Mouse (Mus musculus): ENCODE data around the gene Lpar1. TPM values are rescaled to one million over a fixed set of nuclear protein-coding genes. Genes with fewer than 3 reads are reported as not detected.

The Lpar1 gene
- polyA plus RNA-seq, 1 experiment, result 32.8 TPM

DNA sequence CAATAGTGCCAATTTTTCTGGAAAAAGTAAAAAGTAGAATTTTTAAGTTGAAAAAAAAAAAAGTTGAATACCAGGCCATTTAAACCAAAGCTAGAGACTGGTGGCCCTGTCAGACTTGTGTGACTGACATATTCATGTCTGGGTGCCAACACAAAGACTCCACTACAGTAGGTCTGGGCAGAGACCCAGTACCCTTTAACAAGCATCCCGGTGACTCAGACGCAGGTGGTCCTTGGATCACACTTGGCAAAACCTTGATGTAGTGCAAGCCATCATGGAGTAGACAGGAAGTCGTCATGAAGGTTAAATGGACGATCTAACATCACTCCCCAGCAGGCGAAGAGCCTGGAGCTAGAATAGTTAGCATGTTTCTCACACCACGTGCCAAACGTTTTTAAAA lies 84.7 kb downstream of the Lpar1 start:
- WGBS, result 79% methylated on average over 7 of the region's 7 CpGs
- no peak for DNase-seq (ENCODE audit: low read depth, low spot score)

GRCm38 (mm10) chr4:58465586-58465985 lies 88.1 kb downstream of the Lpar1 start:
- DNase-seq (ENCODE audit: low read depth, low spot score), result no peak
- 87% methylated on average over 5 of the region's 5 CpGs for WGBS

GRCm38 (mm10) chr4:58464390-58465164 lies 89.1 kb downstream of the Lpar1 start:
- 91% methylated on average over 13 of the region's 13 CpGs for WGBS
- no peak for DNase-seq (ENCODE audit: low read depth, low spot score)

DNA sequence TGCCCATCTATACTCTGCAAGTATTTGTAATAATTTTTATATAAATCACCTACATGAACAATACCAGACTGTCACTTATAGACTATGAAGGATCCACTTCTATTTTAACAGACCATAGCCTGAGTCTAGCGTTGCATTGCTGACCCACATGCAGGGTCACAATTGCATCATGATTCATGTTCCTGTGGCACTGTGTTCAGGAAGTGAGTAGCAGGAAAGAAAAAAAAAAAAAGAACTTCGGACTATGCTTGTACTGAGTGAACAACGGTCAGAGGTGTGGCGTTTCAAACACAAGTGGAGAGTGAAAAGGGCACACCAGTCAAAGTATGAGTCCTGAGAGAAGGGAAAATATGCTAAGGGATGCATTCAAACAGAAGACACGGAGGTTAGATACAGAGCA lies 90.7 kb downstream of the Lpar1 start:
- WGBS, result 21% methylated on average over 5 of the region's 5 CpGs
- DNase-seq (ENCODE audit: low read depth, low spot score), result peak; percentile 54

DNA sequence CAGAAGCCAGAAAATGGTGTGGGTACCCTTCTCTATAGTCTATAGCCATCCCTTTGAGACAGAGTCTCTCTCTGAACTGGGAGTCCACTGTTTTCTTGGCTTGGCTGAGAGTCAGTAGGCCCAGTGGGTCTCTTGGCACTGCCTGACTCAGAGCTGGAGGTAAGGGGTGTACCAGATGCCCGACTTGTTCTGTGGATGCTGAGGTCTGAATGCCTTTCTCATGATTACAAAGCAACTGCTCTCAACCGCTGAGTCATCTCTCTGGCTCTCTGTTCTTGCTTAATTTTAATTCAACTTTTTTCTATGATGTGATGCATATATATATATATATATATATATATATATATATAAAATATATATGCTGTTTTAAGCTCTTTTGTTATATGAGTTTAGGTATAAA lies 91.1 kb downstream of the Lpar1 start:
- 79% methylated on average over 2 of the region's 2 CpGs for WGBS
- no peak for DNase-seq (ENCODE audit: low read depth, low spot score)

DNA sequence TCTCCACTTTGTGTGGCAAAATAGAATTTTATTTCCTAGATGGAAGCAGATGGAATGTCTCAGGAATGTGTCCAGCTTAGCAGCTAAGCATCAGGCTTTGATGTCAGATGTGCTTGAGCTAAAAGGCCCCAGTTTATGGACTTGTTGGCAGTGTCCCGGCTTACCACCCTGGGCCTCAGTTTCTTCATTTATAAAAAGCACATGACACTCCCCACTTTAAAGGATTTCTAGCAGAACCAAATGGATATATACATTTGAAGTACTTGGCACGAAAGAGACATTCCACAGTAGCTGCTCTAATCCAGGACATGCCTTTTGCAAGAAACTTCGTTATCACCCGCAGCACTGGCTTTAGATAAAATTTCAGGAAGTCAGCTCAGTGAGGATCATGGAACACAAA lies 100.4 kb downstream of the Lpar1 start:
- WGBS, result 63% methylated on average over 4 of the region's 4 CpGs
- DNase-seq (ENCODE audit: low read depth, low spot score), result no peak

GRCm38 (mm10) chr4:58448825-58449224 lies 104.9 kb downstream of the Lpar1 start:
- 94% methylated on average over 3 of the region's 3 CpGs for WGBS
- DNase-seq (ENCODE audit: low read depth, low spot score), result no peak

- WGBS, result 55% methylated on average over 7 of the region's 7 CpGs
- no peak for DNase-seq (ENCODE audit: low read depth, low spot score)
These were observed 105.9 kb downstream of the Lpar1 start for GRCm38 (mm10) chr4:58447841-58448240.

- WGBS, result 74% methylated on average over 6 of the region's 6 CpGs
These were observed 107.9 kb downstream of the Lpar1 start for GRCm38 (mm10) chr4:58445846-58446245.

DNA sequence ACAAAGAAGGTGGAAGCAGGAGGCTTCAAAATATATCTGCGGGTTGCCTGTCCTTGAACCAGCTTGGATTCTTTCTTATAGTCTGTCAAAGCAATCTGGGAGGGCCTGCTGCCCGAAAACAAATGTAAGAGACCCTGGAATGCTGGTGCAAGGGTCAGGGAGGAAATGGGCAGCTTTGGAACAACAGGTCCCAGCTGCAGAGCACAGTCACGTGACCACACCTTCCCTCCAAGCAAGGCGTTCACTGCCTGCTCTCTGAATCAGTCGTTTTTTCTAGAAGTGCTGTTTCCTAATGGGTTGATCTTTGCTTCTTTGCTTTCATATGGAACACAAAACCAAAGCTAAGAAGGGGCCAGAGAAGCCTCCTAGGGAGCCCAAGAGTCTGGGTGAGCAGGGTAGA lies 111.4 kb downstream of the Lpar1 start:
- 26% methylated on average over 5 of the region's 5 CpGs for WGBS
- DNase-seq (ENCODE audit: low read depth, low spot score), result no peak

More at GRCm38 (mm10) chr4:58445846-58446245, 107.9 kb downstream of the Lpar1 start:
- no peak for DNase-seq (ENCODE audit: low read depth, low spot score)

DNA sequence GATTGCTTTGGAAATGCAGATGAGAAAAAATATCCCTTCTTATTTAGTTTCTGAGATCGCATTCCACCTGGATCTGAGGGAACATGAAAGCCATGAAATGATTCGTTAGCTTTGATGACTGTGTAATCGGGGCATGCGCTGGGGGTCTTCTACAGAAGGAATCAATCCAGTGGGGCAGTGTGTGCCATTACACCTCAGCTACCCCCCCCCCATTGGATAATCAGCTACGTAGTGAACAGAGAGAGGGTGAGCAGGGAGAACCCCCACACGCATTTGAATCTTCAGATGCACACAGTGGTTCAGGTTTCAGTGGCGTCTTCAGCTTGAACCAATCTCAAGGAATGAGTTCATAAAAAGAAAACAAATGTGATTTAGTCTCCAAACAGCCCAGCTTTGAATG lies 115.0 kb downstream of the Lpar1 start:
- DNase-seq (ENCODE audit: low read depth, low spot score), result no peak
- 87% methylated on average over 7 of the region's 7 CpGs for WGBS

- 86% methylated on average over 15 of the region's 15 CpGs for WGBS
- no peak for DNase-seq (ENCODE audit: low read depth, low spot score)
These were observed 116.4 kb downstream of the Lpar1 start for GRCm38 (mm10) chr4:58437271-58437670.

GRCm38 (mm10) chr4:58423276-58423930 lies 130.3 kb downstream of the Lpar1 start:
- DNase-seq (ENCODE audit: low read depth, low spot score), result no peak
- whole genome bisulfite sequencing, result 67% methylated on average over 9 of the region's 9 CpGs

DNA sequence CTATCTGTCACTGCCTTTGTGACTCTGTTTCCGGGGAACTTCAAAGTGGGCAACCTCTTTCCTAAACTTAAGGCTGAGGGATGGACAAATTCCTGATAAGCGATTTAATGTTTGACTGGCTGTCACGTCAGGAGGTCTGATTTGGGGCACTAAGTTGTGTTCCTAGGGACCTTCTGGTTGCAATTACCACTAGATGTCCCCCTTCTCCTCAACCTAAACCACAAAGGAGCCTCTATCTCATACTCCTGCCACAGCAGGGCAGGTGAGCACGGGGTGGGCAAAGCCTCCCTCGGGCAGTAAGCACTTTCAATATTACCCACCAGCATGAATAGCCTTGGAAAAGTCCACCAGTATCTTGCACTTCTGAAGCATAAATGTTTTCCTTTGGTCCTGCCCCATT lies 134.5 kb downstream of the Lpar1 start:
- DNase-seq (ENCODE audit: low read depth, low spot score), result no peak
- WGBS, result 21% methylated on average over 5 of the region's 5 CpGs

- DNase-seq (ENCODE audit: low read depth, low spot score), result no peak
- WGBS, result 59% methylated on average over 4 of the region's 4 CpGs
These were observed 136.4 kb downstream of the Lpar1 start for GRCm38 (mm10) chr4:58417319-58417718.

GRCm38 (mm10) chr4:58415537-58415936 lies 138.2 kb downstream of the Lpar1 start:
- WGBS, result 92% methylated on average over 3 of the region's 3 CpGs
- no peak for DNase-seq (ENCODE audit: low read depth, low spot score)

DNA sequence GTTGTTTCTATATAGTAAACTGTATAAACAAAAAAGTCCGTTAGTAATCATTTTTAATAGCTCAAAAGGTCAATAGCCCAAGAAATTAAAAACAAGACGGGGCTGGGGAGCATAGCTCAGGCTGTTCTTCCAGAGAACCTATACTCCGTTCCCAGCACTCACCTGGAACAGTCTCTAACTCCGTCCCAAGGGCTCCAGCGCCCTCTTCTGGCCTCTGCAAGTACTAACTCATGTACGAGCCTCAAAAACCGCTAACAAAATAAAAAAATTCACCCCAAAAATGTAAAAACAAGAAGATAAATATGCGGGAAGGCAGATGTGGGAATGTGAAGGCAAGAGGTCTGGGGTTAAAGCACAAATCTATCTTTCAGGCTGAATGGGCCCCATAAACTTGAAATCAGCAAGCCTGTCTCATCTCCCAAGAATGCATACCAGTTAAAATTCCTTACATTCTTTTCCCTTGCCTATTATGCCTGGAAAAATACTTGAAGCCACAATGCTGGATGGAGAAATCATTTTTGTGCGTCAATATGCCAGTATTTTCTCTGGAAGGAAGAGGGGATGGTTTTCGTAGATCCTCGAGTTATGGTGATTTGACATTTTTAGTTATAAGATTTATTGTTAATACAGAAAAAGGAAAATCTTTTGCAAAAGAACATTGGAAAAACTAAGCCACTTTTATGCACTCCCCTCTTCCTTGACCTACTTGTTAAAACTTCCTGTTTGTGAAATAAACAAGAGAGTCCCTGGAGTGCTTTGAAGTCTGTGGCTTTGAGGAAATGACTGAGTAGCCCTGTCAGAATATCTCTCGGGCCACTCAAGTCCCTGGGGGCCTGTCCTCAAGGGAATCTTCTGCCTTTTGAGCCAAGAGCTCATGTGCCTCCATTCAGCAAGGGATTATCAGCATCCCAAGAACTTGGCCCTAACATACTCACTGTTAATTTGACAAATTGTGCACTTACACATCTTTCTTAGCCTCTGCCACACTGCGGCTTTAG lies 140.2 kb downstream of the Lpar1 start:
- 76% methylated on average over 13 of the region's 13 CpGs for WGBS
- DNase-seq (ENCODE audit: low read depth, low spot score), result no peak

- 45% methylated on average over 4 of the region's 4 CpGs for WGBS
These were observed 151.7 kb downstream of the Lpar1 start for GRCm38 (mm10) chr4:58401973-58402501.

DNA sequence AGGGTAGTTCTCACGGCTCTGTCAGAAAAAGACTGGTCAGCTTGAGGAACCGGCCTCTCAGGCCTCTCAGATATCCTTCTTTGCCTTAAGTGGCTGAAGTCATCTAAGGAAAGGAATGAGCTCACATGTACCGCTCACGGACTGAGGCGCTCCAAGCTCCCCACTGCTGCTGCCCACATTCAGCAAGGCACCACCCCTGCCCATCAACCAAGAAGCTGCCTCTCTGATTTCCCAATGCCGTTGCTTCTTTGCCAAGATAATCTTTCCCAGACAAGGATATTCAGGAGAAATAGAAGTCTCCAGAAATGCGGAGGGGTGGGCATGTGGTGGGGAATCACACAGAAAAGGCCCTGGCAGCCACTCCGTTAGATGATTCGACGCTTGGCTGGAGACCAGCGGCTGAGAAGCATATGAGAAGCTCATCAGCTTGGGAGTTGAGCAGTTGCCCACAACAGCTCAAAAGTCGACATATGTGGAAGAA lies 152.8 kb downstream of the Lpar1 start:
- DNase-seq (ENCODE audit: low read depth, low spot score), result no peak
- WGBS, result 80% methylated on average over 12 of the region's 12 CpGs

More at GRCm38 (mm10) chr4:58401973-58402501, 151.7 kb downstream of the Lpar1 start:
- DNase-seq (ENCODE audit: low read depth, low spot score), result peak; percentile 27

All from large intestine, adult 2 months (tissue).